Mouse (Mus musculus): Measurements from ENCODE around the gene Ssr1.

GRCm38 (mm10) chr13:38027618-38028248, 33.7 kb upstream of the Ssr1 start:
- TF ChIP-seq POLR2A (IDR thresholded peaks at IDR 0.05; ENCODE audit: insufficient read depth, low read depth, low read length): no peak
- TF ChIP-seq CTCF (IDR thresholded peaks at IDR 0.05; ENCODE audit: insufficient read depth, low read depth, low read length): no peak

Data from olfactory bulb, adult 2 months (tissue).